9 mouse cellular contexts compared by ENCODE assay signal in the genomic region with DNA sequence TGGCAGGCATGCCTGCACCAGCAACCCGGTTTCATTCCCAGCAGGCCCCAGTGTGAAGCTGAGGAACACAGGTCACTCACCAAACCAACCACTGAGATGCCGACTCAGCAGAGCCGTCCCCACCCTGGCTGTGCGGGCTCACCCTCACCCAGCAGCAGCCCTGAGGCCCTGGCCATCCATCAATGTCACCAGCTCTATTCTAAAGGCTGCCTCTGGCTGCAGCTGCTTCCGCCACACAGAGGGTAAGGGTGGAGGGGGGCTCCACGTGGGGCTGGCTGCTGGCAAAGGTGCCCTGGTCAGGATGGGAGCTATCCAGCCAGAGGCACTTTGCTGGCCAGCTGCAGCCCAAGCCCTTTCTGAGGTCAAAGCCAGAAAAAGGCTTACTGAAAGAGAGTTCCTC.
DNase-seq lines count a peak whose midpoint lies in the region; ATAC-seq and TF ChIP-seq lines count a peak whose summit lies in the region.
"Had no signal": no experiment of that assay in that cellular context is flagged by ENCODE, and none has a peak within 500 bp of the region (broad histone marks: within the 10 kb centered on the region; RNA-seq: fewer than 3 reads in every experiment).

No protein-coding gene starts in this region.

- no peaks in the 10 kb centered on the region for H3K27me3 ChIP-seq in intestine, embryonic 14.5 days (replicated peaks; ENCODE audit: control insufficient read depth, insufficient read depth, low read length)
- no peaks in the 10 kb centered on the region for H3K27me3 ChIP-seq in intestine, postnatal 0 days (replicated peaks; ENCODE audit: control insufficient read depth, insufficient read depth, low read length)
- H3K27me3 ChIP-seq in myocyte (ENCODE audit: control insufficient read depth, insufficient read depth, insufficient read length): peaks cover 9% of the 10 kb centered on the region

- no peak overlapping the region for H3K9ac ChIP-seq in intestine, embryonic 14.5 days (ENCODE audit: low read length)
- H3K9ac ChIP-seq in intestine, postnatal 0 days (ENCODE audit: low read depth, low read length): no peak overlapping the region

- TF ChIP-seq POLR2A in myocyte (IDR thresholded peaks at IDR 0.05; ENCODE audit: insufficient read length, low read depth): no peak

- H3K27ac ChIP-seq in intestine, embryonic 14.5 days (ENCODE audit: low read depth): no peak overlapping the region
- H3K27ac ChIP-seq in intestine, postnatal 0 days (ENCODE audit: low read depth, low read length): no peak overlapping the region
- H3K27ac ChIP-seq: midbrain, embryonic 10.5 days had no signal

- H3K9me3 ChIP-seq in intestine, embryonic 14.5 days (ENCODE audit: control insufficient read depth, low read length): no peaks in the 10 kb centered on the region
- no peaks in the 10 kb centered on the region for H3K9me3 ChIP-seq in intestine, postnatal 0 days (ENCODE audit: control insufficient read depth)
- H3K9me3 ChIP-seq: midbrain, embryonic 10.5 days had no signal

- WGBS in intestine, embryonic 14.5 days: 6% methylated on average over 6 of the region's 6 CpGs
- 14% methylated on average over 6 of the region's 6 CpGs for WGBS in intestine, postnatal 0 days

- no peaks in the 10 kb centered on the region for H3K79me2 ChIP-seq in myocyte (ENCODE audit: control insufficient read depth, insufficient read depth)

- no peak overlapping the region for H3K4me2 ChIP-seq in intestine, embryonic 14.5 days (ENCODE audit: low read length)
- no peak overlapping the region for H3K4me2 ChIP-seq in intestine, postnatal 0 days (replicated peaks; ENCODE audit: low read depth)
- H3K4me2 ChIP-seq in myocyte (ENCODE audit: low read depth): no peak overlapping the region

- H3ac ChIP-seq in myocyte (ENCODE audit: control insufficient read depth, insufficient read length): no peak overlapping the region

- peaks cover 11% of the 10 kb centered on the region for H3K4me1 ChIP-seq in intestine, embryonic 14.5 days (replicated peaks; ENCODE audit: control insufficient read depth, insufficient read depth, low read length)
- H3K4me1 ChIP-seq in intestine, postnatal 0 days (replicated peaks; ENCODE audit: control insufficient read depth, insufficient read depth, low read length): 0 out of 2 replicates have a peak, but pooled peaks cover 6% of the 10 kb centered on the region

- no peaks in the 10 kb centered on the region for H3K36me3 ChIP-seq in intestine, embryonic 14.5 days (ENCODE audit: control insufficient read depth, insufficient read depth, low read length)
- no peaks in the 10 kb centered on the region for H3K36me3 ChIP-seq in intestine, postnatal 0 days (ENCODE audit: control insufficient read depth, insufficient read depth)
- H3K36me3 ChIP-seq in myocyte (ENCODE audit: control insufficient read depth, insufficient read depth): no peaks in the 10 kb centered on the region
- H3K36me3 ChIP-seq: midbrain, embryonic 10.5 days had no signal

- no peak for TF ChIP-seq CTCF in intestine, postnatal 0 days (IDR thresholded peaks at IDR 0.05; ENCODE audit: low read depth)

- DNase-seq in intestine, embryonic 14.5 days (ENCODE audit: low spot score): peak; percentile 62
- DNase-seq in embryo, embryonic 10 days (ENCODE audit: low spot score): peak; percentile 78
- DNase-seq in kidney, adult 18-20 months: peak; percentile 21
- DNase-seq in cerebellum, adult 11 months: no peak
- DNase-seq in cerebellum, postnatal 36 days: no peak
- no peak for DNase-seq in testis, postnatal 10 days (ENCODE audit: low spot score)

- ATAC-seq in intestine, embryonic 14.5 days (replicated peaks; ENCODE audit: low FRiP score, low TSS enrichment, low read depth): peak; percentile 60; the same call in 1 of the 2 replicates
- no peak for ATAC-seq in intestine, postnatal 0 days

- H3K4me3 ChIP-seq in intestine, embryonic 14.5 days (ENCODE audit: low read depth, low read length): no peak overlapping the region
- H3K4me3 ChIP-seq in intestine, postnatal 0 days (ENCODE audit: low read depth, low read length): no peak overlapping the region
- H3K4me3 ChIP-seq in myocyte: no peak overlapping the region
- H3K4me3 ChIP-seq: midbrain, embryonic 10.5 days had no signal

TF ChIP-seq in myocyte, 11 proteins besides CTCF, POLR2A, EP300 and RAD21:
- TF ChIP-seq MYOG (IDR thresholded peaks at IDR 0.05; ENCODE audit: control insufficient read depth in 1 of 3, insufficient read depth in 1 of 3, insufficient read length in 2 of 3, low read depth in 2 of 3): peak in 1 of 3 experiments; percentile 23
- peak; percentile 35 to 91 (median 54) for TF ChIP-seq MYOD1 (IDR thresholded peaks at IDR 0.05; ENCODE audit: control insufficient read depth in 1 of 3, insufficient read length in 2 of 3, low read depth in 2 of 3)
- no peak for TF ChIP-seq SRF (IDR thresholded peaks at IDR 0.05; ENCODE audit: control insufficient read depth, insufficient read length, low read depth)

Comparison
In these comparisons a context has a peak if more than half of its experiments do, and no peak if none do; other contexts are left out.
1. DNase-seq: peak in intestine, embryonic 14.5 days (single experiment), embryo, embryonic 10 days (single experiment) and kidney, adult 18-20 months (single experiment); none in cerebellum, adult 11 months (single experiment), cerebellum, postnatal 36 days (0 of 2) and testis, postnatal 10 days (single experiment).